8 mouse cellular contexts compared by ENCODE assay signal in the genomic region with DNA sequence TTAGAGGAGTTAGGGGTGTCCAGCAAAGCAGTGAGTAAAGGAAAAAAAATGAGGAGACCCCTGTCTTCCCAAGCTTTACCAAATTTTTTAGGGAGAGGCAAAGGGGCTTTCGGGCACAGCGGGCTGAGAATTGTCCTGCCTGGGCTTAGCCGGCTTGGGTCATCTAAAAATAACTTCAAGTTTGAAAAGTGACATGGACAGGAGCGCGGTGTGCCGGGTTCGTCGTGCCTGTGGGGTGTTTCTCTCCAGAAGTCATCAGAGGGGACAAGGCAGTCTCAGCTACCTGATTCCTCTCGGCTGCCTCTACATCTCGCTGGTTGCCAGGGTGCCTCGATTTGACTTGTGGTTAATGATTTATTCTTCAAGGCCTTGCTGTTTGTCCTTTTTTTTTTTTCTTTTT. TPM values are rescaled to one million over a fixed set of nuclear protein-coding genes. Genes with fewer than 3 reads are reported as not detected.
A peak's percentile ranks its signal among the peaks of the same experiment; 100 is the strongest.
DNase-seq lines count a peak whose midpoint lies in the region; ATAC-seq lines count a peak whose summit lies in the region.

No protein-coding gene starts in this region.

- no peak for ATAC-seq in neural tube, embryonic 11.5 days (ENCODE audit: insufficient read depth, low FRiP score, low TSS enrichment)
- no peak for ATAC-seq in hindbrain, embryonic 14.5 days (ENCODE audit: low FRiP score)
- no peak for ATAC-seq in liver, embryonic 11.5 days (replicated peaks; ENCODE audit: low FRiP score)

- no peak overlapping the region for H3K9ac ChIP-seq in neural tube, embryonic 11.5 days (ENCODE audit: low read length)
- H3K9ac ChIP-seq in hindbrain, embryonic 14.5 days, result peak overlapping the region; percentile 84; the same call in 1 of the 2 replicates
- H3K9ac ChIP-seq in liver, embryonic 11.5 days (ENCODE audit: low read depth, low read length), result no peak overlapping the region

- no peaks in the 10 kb centered on the region for H3K9me3 ChIP-seq in neural tube, embryonic 11.5 days (ENCODE audit: control insufficient read depth, low read length)
- H3K9me3 ChIP-seq in hindbrain, embryonic 14.5 days (ENCODE audit: control insufficient read depth, low read length), result no peaks in the 10 kb centered on the region
- no peaks in the 10 kb centered on the region for H3K9me3 ChIP-seq in liver, embryonic 11.5 days (ENCODE audit: control insufficient read depth, low read length)

- DNase-seq in neural tube, embryonic 11.5 days (ENCODE audit: low spot score), result no peak
- DNase-seq in neural tube, embryonic 10.5 days (ENCODE audit: extremely low spot score, low spot score), result no peak
- DNase-seq in hindbrain, embryonic 14.5 days (ENCODE audit: low spot score), result no peak
- DNase-seq in liver, embryonic 11.5 days (ENCODE audit: low spot score), result peak; percentile 34
- DNase-seq in urinary bladder, postnatal 4 days (ENCODE audit: low spot score in 2 of 2), result no peak
- DNase-seq in thymus, postnatal 4 days, result no peak
- DNase-seq in urinary bladder, adult 18-20 months (ENCODE audit: low spot score in 2 of 2), result no peak
- DNase-seq in urinary bladder, postnatal 10 days (ENCODE audit: low spot score), result no peak

- H3K4me3 ChIP-seq in neural tube, embryonic 11.5 days (ENCODE audit: low read depth, low read length), result peak overlapping the region; percentile 57; the same call in 1 of the 2 replicates
- H3K4me3 ChIP-seq in hindbrain, embryonic 14.5 days (replicated peaks; ENCODE audit: low read length), result peak overlapping the region; percentile 71
- peak overlapping the region; percentile 56 for H3K4me3 ChIP-seq in liver, embryonic 11.5 days (ENCODE audit: low read depth, low read length)

- no peak overlapping the region for H3K27ac ChIP-seq in neural tube, embryonic 11.5 days (ENCODE audit: low read depth, low read length)
- H3K27ac ChIP-seq in hindbrain, embryonic 14.5 days, result no peak overlapping the region
- no peak overlapping the region for H3K27ac ChIP-seq in liver, embryonic 11.5 days (ENCODE audit: low read depth, low read length)

- 61% methylated on average over 11 of the region's 11 CpGs for WGBS in neural tube, embryonic 11.5 days
- WGBS in hindbrain, embryonic 14.5 days, result 51% methylated on average over 11 of the region's 11 CpGs
- 49% methylated on average over 11 of the region's 11 CpGs for WGBS in liver, embryonic 11.5 days

- no peaks in the 10 kb centered on the region for H3K36me3 ChIP-seq in neural tube, embryonic 11.5 days (ENCODE audit: control insufficient read depth, insufficient read depth, low read length)
- H3K36me3 ChIP-seq in hindbrain, embryonic 14.5 days (replicated peaks; ENCODE audit: control insufficient read depth, insufficient read depth), result no peaks in the 10 kb centered on the region
- no peaks in the 10 kb centered on the region for H3K36me3 ChIP-seq in liver, embryonic 11.5 days (ENCODE audit: control insufficient read depth, insufficient read depth, low read length)

- no peaks in the 10 kb centered on the region for H3K4me1 ChIP-seq in neural tube, embryonic 11.5 days (ENCODE audit: control insufficient read depth, insufficient read depth, low read length)
- H3K4me1 ChIP-seq in hindbrain, embryonic 14.5 days (replicated peaks; ENCODE audit: control insufficient read depth, insufficient read depth, low read length), result peaks cover 8% of the 10 kb centered on the region; the same call in 1 of the 2 replicates
- H3K4me1 ChIP-seq in liver, embryonic 11.5 days (replicated peaks; ENCODE audit: control insufficient read depth, insufficient read depth, low read length), result no peaks in the 10 kb centered on the region

- peak overlapping the region; percentile 93 for H3K4me2 ChIP-seq in neural tube, embryonic 11.5 days (ENCODE audit: low read depth)
- H3K4me2 ChIP-seq in hindbrain, embryonic 14.5 days (replicated peaks), result peak overlapping the region; percentile 93
- H3K4me2 ChIP-seq in liver, embryonic 11.5 days, result peak overlapping the region; percentile 78

- H3K27me3 ChIP-seq in neural tube, embryonic 11.5 days (ENCODE audit: control insufficient read depth, insufficient read depth, low read length), result no peaks in the 10 kb centered on the region
- no peaks in the 10 kb centered on the region; the same call in 1 of the 2 replicates for H3K27me3 ChIP-seq in hindbrain, embryonic 14.5 days (ENCODE audit: control insufficient read depth, insufficient read depth, low read length)
- H3K27me3 ChIP-seq in liver, embryonic 11.5 days (replicated peaks; ENCODE audit: control insufficient read depth, insufficient read depth, low read length), result peaks cover 16% of the 10 kb centered on the region

RNA-seq across cellular contexts. Expression of a gene that starts 1.3 kb away (rescaled TPM):
- polyA plus RNA-seq in neural tube, embryonic 11.5 days (2014; fragmentation: Nextera tagmentation; extraction: Ambion mirVana), result 19.7 TPM in 2 replicates
- 118 and 124 TPM in 2 replicates for polyA plus RNA-seq in hindbrain, embryonic 14.5 days (2014; fragmentation: Nextera tagmentation; extraction: Ambion mirVana)
- polyA plus RNA-seq in liver, embryonic 11.5 days (2014; fragmentation: Nextera tagmentation; extraction: Ambion mirVana), result 2.8 and 3.4 TPM in 2 replicates
